Mouse (Mus musculus): ENCODE measurements around the gene Smc3.

- TF ChIP-seq MAX (IDR thresholded peaks at IDR 0.05; ENCODE audit: low read depth) = no peak
- TF ChIP-seq TCF3 (IDR thresholded peaks at IDR 0.05; ENCODE audit: insufficient read length, low read depth) = no peak
- no peak for TF ChIP-seq POLR2A (IDR thresholded peaks at IDR 0.05; ENCODE audit: insufficient read length, low read depth)
Measured at GRCm38 (mm10) chr19:53666708-53667107, 66.5 kb downstream of the Smc3 start.

All from myocyte (in vitro differentiated cells).